Mouse (Mus musculus) liver, embryonic 13.5 days (tissue): ENCODE measurements around the gene Nyap1. TPM values are rescaled to one million over a fixed set of nuclear protein-coding genes. Genes with fewer than 3 reads are reported as not detected.
A peak's percentile ranks its signal among the peaks of the same experiment; 100 is the strongest.

Experiments
- ATAC-seq: fragments of 200-750 bp; cut with Nextera tagmentation; 2 replicates; pipeline ENCODE4 v1.8.0; 2017; ENCODE audit warnings: low read depth, mild to moderate bottlenecking, moderate number of reproducible peaks, moderate library complexity
- DNase-seq: peaks from one replicate; pipeline ENCODE4 v3.0.0; 2022
- H3K27ac ChIP-seq: fragments of 300-500 bp; sonication (generic); 2 replicates; pipeline ENCODE4 v1.5.1; 2015; ENCODE audit warnings: moderate library complexity, mild to moderate bottlenecking, inconsistent platforms
- H3K27me3 ChIP-seq: fragments of 300-500 bp; sonication (generic); 2 replicates; pipeline ENCODE4 v1.6.1; 2015; ENCODE audit warnings: mild to moderate bottlenecking, inconsistent platforms
- H3K36me3 ChIP-seq: fragments of 300-500 bp; sonication (generic); 2 replicates; pipeline ENCODE4 v1.6.1; 2015; ENCODE audit warnings: mild to moderate bottlenecking, inconsistent platforms
- H3K4me1 ChIP-seq: fragments of 300-500 bp; sonication (generic); replicated peaks from 2 replicates; pipeline ENCODE4 v1.6.1; 2015; ENCODE audit warnings: inconsistent platforms
- H3K4me2 ChIP-seq: fragments of 300-500 bp; sonication (generic); 2 replicates; pipeline ENCODE4 v1.6.1; 2015; ENCODE audit warnings: inconsistent platforms, mild to moderate bottlenecking, moderate library complexity
- H3K4me3 ChIP-seq: fragments of 300-500 bp; sonication (generic); replicated peaks from 2 replicates; pipeline ENCODE4 v1.5.1; 2015; ENCODE audit warnings: mild to moderate bottlenecking, inconsistent platforms
- H3K9ac ChIP-seq: fragments of 300-500 bp; sonication (generic); 2 replicates; pipeline ENCODE4 v1.6.1; 2015; ENCODE audit warnings: mild to moderate bottlenecking, inconsistent platforms
- H3K9me3 ChIP-seq: fragments of 300-500 bp; sonication (generic); replicated peaks from 2 replicates; pipeline ENCODE4 v1.6.1; 2016; ENCODE audit warnings: inconsistent platforms
- WGBS: fragments of 180-500 bp; shearing (Covaris S2); methylation state at CpG from one replicate; pipeline ENCODE4 v1.1.7; 2015; ENCODE audit not compliant: insufficient replicate concordance; 5-methylcytosine and 5-hydroxymethylcytosine counted together
- polyA plus RNA-seq: library from polyadenylated mRNA; unstranded; fragments of >200 nt; fragmentation: Nextera tagmentation; extraction: Ambion mirVana; gene quantifications from 2 replicates; pipeline ENCODE4 v1.2.1, GENCODE M21; 2015

Nyap1 gene
- polyA plus RNA-seq, 1 experiment from 2014 or later: 0.17 TPM

- no peak overlapping the region for H3K4me3 ChIP-seq
- no peaks in the 10 kb centered on the region for H3K27me3 ChIP-seq
- H3K9ac ChIP-seq: no peak overlapping the region
- no peak overlapping the region for H3K4me2 ChIP-seq
- no peaks in the 10 kb centered on the region for H3K36me3 ChIP-seq
- H3K4me1 ChIP-seq: peaks cover 50% of the 10 kb centered on the region
- 85% methylated on average over 3 of the region's 3 CpGs for WGBS
- DNase-seq: no peak
- peak overlapping the region; percentile 71 for H3K27ac ChIP-seq
- no peaks in the 10 kb centered on the region for H3K9me3 ChIP-seq
- ATAC-seq: no peak
These were observed 51.4 kb downstream of the Nyap1 start for GRCm38 (mm10) chr5:137689974-137690373.

DNA sequence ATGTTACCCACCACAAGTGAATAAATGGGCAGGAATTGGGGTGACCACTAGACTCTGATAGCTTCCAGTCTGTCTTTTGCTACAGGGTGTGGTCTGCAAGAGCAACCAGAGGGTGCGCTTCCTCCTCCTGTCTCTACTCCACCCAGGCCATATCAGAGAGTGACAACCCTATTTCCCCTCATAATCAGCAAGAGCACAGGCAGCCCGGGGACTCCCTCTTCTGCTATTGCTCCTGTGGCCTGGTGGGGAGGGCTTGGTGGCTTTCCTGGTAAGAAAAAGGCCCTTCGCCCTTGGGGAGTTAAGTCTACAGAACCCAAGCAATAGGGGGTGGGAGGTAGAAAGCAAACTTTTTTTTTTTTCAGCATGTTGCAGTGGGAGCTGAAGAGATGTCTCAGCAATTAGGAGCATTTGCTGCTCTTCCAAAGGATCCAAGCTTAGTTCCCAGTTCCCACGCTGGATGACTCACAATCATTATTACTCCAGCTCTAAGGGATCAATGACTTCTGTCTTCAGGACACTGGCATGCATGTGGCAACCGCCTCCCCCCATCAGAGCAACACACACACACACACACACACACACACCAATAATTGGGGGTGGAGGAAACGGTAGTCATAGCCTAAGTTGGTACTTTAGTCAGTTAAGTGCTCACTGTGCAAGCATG is 55.1 kb downstream of the Nyap1 start:
- Histone ChIP-seq H3K27me3 (no peaks in the 10 kb centered on the region), H3K36me3 (peaks cover 11% of the 10 kb centered on the region), H3K4me2 (peak overlapping the region; percentile 94), H3K4me1 (peaks cover 77% of the 10 kb centered on the region), H3K27ac (peak overlapping the region; percentile 99), H3K4me3 (peak overlapping the region; percentile 97), H3K9me3 (no peaks in the 10 kb centered on the region), H3K9ac (peak overlapping the region; percentile 77)
- 21% methylated on average over 6 of the region's 6 CpGs for WGBS
- peak; percentile 90 for ATAC-seq
- peak; percentile 90 for DNase-seq

- peak overlapping the region; percentile 99 for H3K27ac ChIP-seq
These were observed 55.8 kb downstream of the Nyap1 start for GRCm38 (mm10) chr5:137685653-137686052.

GRCm38 (mm10) chr5:137684294-137685123 is 56.9 kb downstream of the Nyap1 start, which contains the start of gene Agfg2:
Agfg2 (minus strand) TSS chr5:137684726.
- under 1% methylated on average over 62 of the region's 62 CpGs for WGBS
- Histone ChIP-seq H3K27ac (peak within 1 kb of the TSS; percentile 99), H3K36me3 (peaks cover 29% of the 10 kb centered on the region), H3K27me3 (no peaks in the 10 kb centered on the region), H3K4me2 (peak within 1 kb of the TSS; percentile 94), H3K9ac (peak within 1 kb of the TSS; percentile 93), H3K9me3 (no peaks in the 10 kb centered on the region), H3K4me3 (peak within 1 kb of the TSS; percentile 97), H3K4me1 (peaks cover 83% of the 10 kb centered on the region)
- DNase-seq: peak; percentile 99
- ATAC-seq: peak; percentile 85

More at GRCm38 (mm10) chr5:137685653-137686052, 55.8 kb downstream of the Nyap1 start:
- Histone ChIP-seq H3K4me2 (peak overlapping the region; percentile 94), H3K9me3 (no peaks in the 10 kb centered on the region), H3K27me3 (no peaks in the 10 kb centered on the region), H3K4me1 (peaks cover 81% of the 10 kb centered on the region), H3K36me3 (peaks cover 17% of the 10 kb centered on the region), H3K4me3 (peak overlapping the region; percentile 97), H3K9ac (peak overlapping the region; percentile 77)
- DNase-seq: no peak
- ATAC-seq: no peak
- WGBS: 36% methylated on average over 3 of the region's 3 CpGs

DNA sequence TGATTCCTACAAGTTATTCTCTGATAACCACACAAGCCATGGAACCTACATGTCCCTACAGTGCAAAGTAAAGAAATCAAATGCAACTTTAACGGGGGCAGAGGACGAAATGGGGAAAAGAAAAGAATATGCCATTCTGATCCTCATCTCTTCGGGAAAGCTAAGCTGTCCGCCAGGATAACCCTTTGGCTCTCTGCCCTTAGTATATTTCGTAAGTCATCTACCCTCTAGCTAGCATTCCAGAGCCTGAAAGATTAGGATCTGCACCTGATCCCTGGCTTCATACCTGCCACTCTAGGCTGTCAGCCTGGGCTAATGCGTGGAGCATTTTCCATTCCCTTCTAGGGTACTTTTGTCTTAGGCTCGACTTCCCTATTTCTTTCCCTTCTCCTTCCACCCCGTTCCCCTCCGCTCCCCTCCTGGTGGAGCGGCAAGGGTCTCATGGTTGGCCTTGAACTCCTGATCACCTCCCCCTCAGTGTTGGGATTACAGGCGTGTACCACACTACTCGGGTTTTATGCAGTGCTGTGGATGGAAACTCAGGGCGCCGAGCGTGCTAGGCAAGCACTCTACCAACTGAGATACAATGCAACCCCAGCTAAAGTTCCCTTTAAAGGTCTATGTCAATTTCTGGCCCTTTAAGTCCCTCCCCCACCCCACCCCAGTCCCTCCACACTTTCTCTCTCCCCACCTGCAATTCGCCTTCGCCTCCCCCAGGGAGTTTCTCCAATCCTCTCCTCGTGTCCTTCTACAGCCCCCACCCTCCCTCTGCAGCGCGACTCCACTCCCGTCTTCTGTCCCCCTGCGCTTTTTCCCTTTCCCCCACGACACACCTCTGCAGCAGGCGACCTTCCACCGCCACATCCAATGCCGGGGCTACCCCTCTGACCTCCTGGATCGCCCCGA is 57.8 kb downstream of the Nyap1 start:
- DNase-seq (no peak), ATAC-seq (no peak)
- Histone ChIP-seq H3K27me3 (no peaks in the 10 kb centered on the region), H3K9ac (peak overlapping the region; percentile 93), H3K4me3 (peak overlapping the region; percentile 97), H3K4me1 (peaks cover 84% of the 10 kb centered on the region), H3K9me3 (no peaks in the 10 kb centered on the region), H3K4me2 (peak overlapping the region; percentile 94), H3K27ac (peak overlapping the region; percentile 92), H3K36me3 (peaks cover 38% of the 10 kb centered on the region)
- 4% methylated on average over 28 of the region's 28 CpGs for WGBS

- H3K4me1 ChIP-seq: peaks cover 80% of the 10 kb centered on the region
- 88% methylated on average over 6 of the region's 6 CpGs for WGBS
These were observed 58.9 kb downstream of the Nyap1 start for GRCm38 (mm10) chr5:137682526-137682925.

More at GRCm38 (mm10) chr5:137682526-137682925, 58.9 kb downstream of the Nyap1 start:
- peak overlapping the region; percentile 94 for H3K4me2 ChIP-seq
- peak overlapping the region; percentile 92 for H3K27ac ChIP-seq
- H3K36me3 ChIP-seq: peaks cover 48% of the 10 kb centered on the region
- no peak for DNase-seq
- ATAC-seq: no peak
- no peaks in the 10 kb centered on the region for H3K9me3 ChIP-seq
- peak overlapping the region; percentile 93 for H3K9ac ChIP-seq
- H3K4me3 ChIP-seq: peak overlapping the region; percentile 97
- no peaks in the 10 kb centered on the region for H3K27me3 ChIP-seq

Other genes with a start within 250 kb of the Nyap1 start
- 45.7 and 46.1 TPM in 2 replicates for gene Pop7, start 239.1 kb downstream of the Nyap1 start, polyA plus RNA-seq
- gene Gigyf1, start 223.1 kb downstream of the Nyap1 start, polyA plus RNA-seq: 3.3 and 3.7 TPM in 2 replicates
- 0.96 and 1.2 TPM in 2 replicates for gene Epo, start 208.4 kb downstream of the Nyap1 start, polyA plus RNA-seq
- gene Gnb2, start 208.1 kb downstream of the Nyap1 start, polyA plus RNA-seq: 139 and 159 TPM in 2 replicates
- gene Actl6b, start 188.1 kb downstream of the Nyap1 start, polyA plus RNA-seq: 0.14 and 0.16 TPM in 2 replicates
- gene Tfr2, start 171.8 kb downstream of the Nyap1 start, polyA plus RNA-seq: 41.5 and 45.7 TPM in 2 replicates
- 32.3 and 32.8 TPM in 2 replicates for gene Mospd3, start 140.5 kb downstream of the Nyap1 start, polyA plus RNA-seq
- 15.5 and 16.1 TPM in 2 replicates for gene Pcolce, start 127.8 kb downstream of the Nyap1 start, polyA plus RNA-seq
- 0.08 TPM in 1 of 2 replicates, not detected in the other for gene Fbxo24, start 112.6 kb downstream of the Nyap1 start, polyA plus RNA-seq
- 24.8 and 32.0 TPM in 2 replicates for gene Lrch4, start 112.5 kb downstream of the Nyap1 start, polyA plus RNA-seq
- 3.4 and 4.1 TPM in 2 replicates for gene Gm20605, start 112.4 kb downstream of the Nyap1 start, polyA plus RNA-seq
- 2.8 and 3.4 TPM in 2 replicates for gene Sap25, start 100.3 kb downstream of the Nyap1 start, polyA plus RNA-seq
- gene Irs3, start 95.9 kb downstream of the Nyap1 start, polyA plus RNA-seq: 0.13 TPM in 1 of 2 replicates, not detected in the other
- 32.1 and 37.8 TPM in 2 replicates for gene Agfg2, start 56.9 kb downstream of the Nyap1 start, polyA plus RNA-seq
- 66.8 and 69.1 TPM in 2 replicates for gene Tsc22d4, start 4.1 kb upstream of the Nyap1 start, polyA plus RNA-seq
- gene Ppp1r35, start 37.2 kb upstream of the Nyap1 start, polyA plus RNA-seq: 17.8 and 20.1 TPM in 2 replicates
- gene Mepce, start 46.0 kb upstream of the Nyap1 start, polyA plus RNA-seq: 4.5 and 4.9 TPM in 2 replicates
- 3.5 and 4.8 TPM in 2 replicates for gene Zcwpw1, start 46.2 kb upstream of the Nyap1 start, polyA plus RNA-seq
- gene Pilra, start 94.7 kb upstream of the Nyap1 start, polyA plus RNA-seq: 1.4 and 1.8 TPM in 2 replicates
- gene Pilrb1, start 116.5 kb upstream of the Nyap1 start, polyA plus RNA-seq: 2.1 TPM in 2 replicates
- gene Pilrb2, start 130.2 kb upstream of the Nyap1 start, polyA plus RNA-seq: 1.6 and 2.1 TPM in 2 replicates
- 1.5 and 1.8 TPM in 2 replicates for gene Cyp3a13, start 180.0 kb upstream of the Nyap1 start, polyA plus RNA-seq
- 0.03 TPM in 1 of 2 replicates, not detected in the other for gene Gjc3, start 221.5 kb upstream of the Nyap1 start, polyA plus RNA-seq
- gene Azgp1, start 239.9 kb upstream of the Nyap1 start, polyA plus RNA-seq: 0.38 and 0.44 TPM in 2 replicates